Mouse (Mus musculus) forebrain, embryonic 14.5 days (tissue): ENCODE measurements around the gene Dyrk1a. TPM values are rescaled to one million over a fixed set of nuclear protein-coding genes. Genes with fewer than 3 reads are reported as not detected.

Source experiments
- ATAC-seq: fragments of 200-750 bp; cut with Nextera tagmentation; 2 replicates; pipeline ENCODE4 v1.8.0; 2017; ENCODE audit warnings: mild to moderate bottlenecking, moderate library complexity
- DNase-seq: peaks from one replicate; pipeline ENCODE4 v3.0.0-alpha.2; 2015; ENCODE audit warnings: low spot score
- H3K27ac ChIP-seq: fragments of 300-500 bp; sonication (generic); 2 replicates; pipeline ENCODE4 v1.5.1; 2014; ENCODE audit warnings: low read depth, mild to moderate bottlenecking, control low read depth, low read length, moderate library complexity
- H3K27me3 ChIP-seq: fragments of 300-500 bp; sonication (generic); replicated peaks from 2 replicates; pipeline ENCODE4 v1.6.1; 2014; ENCODE audit warnings: low read length, control low read depth, mixed read lengths; ENCODE audit not compliant: control insufficient read depth, insufficient read depth
- H3K36me3 ChIP-seq: fragments of 300-500 bp; sonication (generic); 2 replicates; pipeline ENCODE4 v1.6.1; 2014; ENCODE audit warnings: low read length, control low read depth; ENCODE audit not compliant: control insufficient read depth, insufficient read depth
- H3K4me1 ChIP-seq: fragments of 300-500 bp; sonication (generic); 2 replicates; pipeline ENCODE4 v1.6.1; 2014; ENCODE audit warnings: antibody characterized with exemption, low read length, control low read depth; ENCODE audit not compliant: control insufficient read depth, insufficient read depth
- H3K4me2 ChIP-seq: fragments of 300-500 bp; sonication (generic); 2 replicates; pipeline ENCODE4 v1.6.1; 2014; ENCODE audit warnings: mild to moderate bottlenecking, control low read depth, low read length
- H3K4me3 ChIP-seq: fragments of 300-500 bp; sonication (generic); 2 replicates; pipeline ENCODE4 v1.5.1; 2014; ENCODE audit warnings: low read depth, low read length, control low read depth
- H3K9ac ChIP-seq: fragments of 300-500 bp; sonication (generic); 2 replicates; pipeline ENCODE4 v1.6.1; 2014; ENCODE audit warnings: mild to moderate bottlenecking, low read length, control low read depth, moderate library complexity
- H3K9me3 ChIP-seq: fragments of 300-500 bp; sonication (generic); replicated peaks from 2 replicates; pipeline ENCODE4 v1.6.1; 2016; ENCODE audit warnings: low read length, control low read depth, mixed read lengths; ENCODE audit not compliant: control insufficient read depth
- WGBS: fragments of 180-500 bp; shearing (Covaris S2); extraction: QIAGEN DNeasy Blood & Tissue Kit; methylation state at CpG from one replicate; pipeline ENCODE4 v1.1.7; 2014; 5-methylcytosine and 5-hydroxymethylcytosine counted together
- polyA plus RNA-seq: library from polyadenylated mRNA; unstranded; fragments of >200 nt; fragmentation: Nextera tagmentation; extraction: Ambion mirVana; gene quantifications from 2 replicates; pipeline ENCODE4 v1.2.1, GENCODE M21; 2014

Dyrk1a gene
- polyA plus RNA-seq, 1 experiment from 2014 or later = 15.6 TPM

GRCm38 (mm10) chr16:94580844-94581405 is 11.1 kb downstream of the Dyrk1a start:
- H3K4me1 ChIP-seq = no peaks in the 10 kb centered on the region; the same call in 1 of the 2 replicates
- no peak overlapping the region for H3K27ac ChIP-seq
- no peak overlapping the region for H3K4me2 ChIP-seq
- DNase-seq = no peak
- no peaks in the 10 kb centered on the region for H3K36me3 ChIP-seq
- no peak for ATAC-seq
- no peak overlapping the region for H3K4me3 ChIP-seq
- H3K9ac ChIP-seq = no peak overlapping the region
- no peaks in the 10 kb centered on the region for H3K27me3 ChIP-seq
- 37% methylated on average over 7 of the region's 7 CpGs for WGBS
- no peaks in the 10 kb centered on the region for H3K9me3 ChIP-seq

- peaks cover 3% of the 10 kb centered on the region; the same call in 1 of the 2 replicates for H3K4me1 ChIP-seq
- H3K36me3 ChIP-seq = no peaks in the 10 kb centered on the region
- WGBS = 64% methylated on average over 7 of the region's 7 CpGs
- H3K4me2 ChIP-seq = no peak overlapping the region
- no peaks in the 10 kb centered on the region for H3K27me3 ChIP-seq
- DNase-seq (no peak), ATAC-seq (no peak)
- H3K9ac ChIP-seq = no peak overlapping the region
- no peak overlapping the region for H3K27ac ChIP-seq
- H3K4me3 ChIP-seq = no peak overlapping the region
- H3K9me3 ChIP-seq = no peaks in the 10 kb centered on the region
Observed at GRCm38 (mm10) chr16:94586349-94586990, 16.7 kb downstream of the Dyrk1a start.

GRCm38 (mm10) chr16:94587461-94587860 is 17.7 kb downstream of the Dyrk1a start:
- Histone ChIP-seq H3K4me1 (peaks cover 3% of the 10 kb centered on the region; the same call in 1 of the 2 replicates), H3K27me3 (no peaks in the 10 kb centered on the region), H3K27ac (no peak overlapping the region), H3K4me3 (no peak overlapping the region), H3K9ac (no peak overlapping the region), H3K4me2 (no peak overlapping the region), H3K36me3 (no peaks in the 10 kb centered on the region), H3K9me3 (no peaks in the 10 kb centered on the region)
- no peak for ATAC-seq
- 83% methylated on average over 4 of the region's 4 CpGs for WGBS
- DNase-seq = no peak

GRCm38 (mm10) chr16:94588171-94588570 is 18.4 kb downstream of the Dyrk1a start:
- H3K9ac ChIP-seq = no peak overlapping the region
- no peaks in the 10 kb centered on the region for H3K27me3 ChIP-seq
- H3K27ac ChIP-seq = no peak overlapping the region
- H3K9me3 ChIP-seq = no peaks in the 10 kb centered on the region
- H3K36me3 ChIP-seq = no peaks in the 10 kb centered on the region
- H3K4me3 ChIP-seq = no peak overlapping the region
- H3K4me1 ChIP-seq = peaks cover 3% of the 10 kb centered on the region; the same call in 1 of the 2 replicates
- DNase-seq (no peak), ATAC-seq (0 out of 2 replicates have a peak, but pooled peaks have one; percentile 34)
- WGBS = 78% methylated on average over 8 of the region's 8 CpGs
- no peak overlapping the region for H3K4me2 ChIP-seq

GRCm38 (mm10) chr16:94588974-94589373 is 19.2 kb downstream of the Dyrk1a start:
- no peak for DNase-seq
- 91% methylated on average over 6 of the region's 6 CpGs for WGBS

GRCm38 (mm10) chr16:94589648-94590047 is 19.8 kb downstream of the Dyrk1a start:
- 88% methylated on average over 1 of the region's 1 CpGs for WGBS
- H3K4me1 ChIP-seq = peaks cover 3% of the 10 kb centered on the region; the same call in 1 of the 2 replicates
- H3K36me3 ChIP-seq = no peaks in the 10 kb centered on the region
- H3K9me3 ChIP-seq = no peaks in the 10 kb centered on the region
- ATAC-seq (no peak), DNase-seq (no peak)
- H3K4me3 ChIP-seq = no peak overlapping the region
- no peak overlapping the region for H3K27ac ChIP-seq
- H3K4me2 ChIP-seq = no peak overlapping the region
- H3K27me3 ChIP-seq = no peaks in the 10 kb centered on the region
- H3K9ac ChIP-seq = no peak overlapping the region

More at GRCm38 (mm10) chr16:94588974-94589373, 19.2 kb downstream of the Dyrk1a start:
- H3K9ac ChIP-seq = no peak overlapping the region
- no peaks in the 10 kb centered on the region for H3K27me3 ChIP-seq
- no peak overlapping the region for H3K4me3 ChIP-seq
- peaks cover 3% of the 10 kb centered on the region; the same call in 1 of the 2 replicates for H3K4me1 ChIP-seq
- no peak overlapping the region for H3K27ac ChIP-seq
- no peaks in the 10 kb centered on the region for H3K9me3 ChIP-seq
- no peak overlapping the region for H3K4me2 ChIP-seq
- no peak for ATAC-seq
- H3K36me3 ChIP-seq = no peaks in the 10 kb centered on the region

- no peaks in the 10 kb centered on the region for H3K27me3 ChIP-seq
- H3K9me3 ChIP-seq = no peaks in the 10 kb centered on the region
- H3K27ac ChIP-seq = no peak overlapping the region
- ATAC-seq (no peak), DNase-seq (no peak)
- H3K4me1 ChIP-seq = peaks cover 3% of the 10 kb centered on the region; the same call in 1 of the 2 replicates
- H3K4me3 ChIP-seq = no peak overlapping the region
- H3K9ac ChIP-seq = no peak overlapping the region
- 90% methylated on average over 1 of the region's 1 CpGs for WGBS
- H3K36me3 ChIP-seq = no peaks in the 10 kb centered on the region
- no peak overlapping the region for H3K4me2 ChIP-seq
Observed at GRCm38 (mm10) chr16:94590214-94590613, 20.4 kb downstream of the Dyrk1a start.

- no peaks in the 10 kb centered on the region for H3K27me3 ChIP-seq
- no peaks in the 10 kb centered on the region for H3K36me3 ChIP-seq
- no peak overlapping the region for H3K4me2 ChIP-seq
- no peak overlapping the region for H3K27ac ChIP-seq
- no peak for DNase-seq
- ATAC-seq = no peak
- WGBS = 78% methylated on average over 8 of the region's 8 CpGs
- H3K9me3 ChIP-seq = no peaks in the 10 kb centered on the region
- H3K4me3 ChIP-seq = no peak overlapping the region
- peaks cover 3% of the 10 kb centered on the region; the same call in 1 of the 2 replicates for H3K4me1 ChIP-seq
- no peak overlapping the region for H3K9ac ChIP-seq
Observed at GRCm38 (mm10) chr16:94590977-94591376, 21.2 kb downstream of the Dyrk1a start.

- no peak for DNase-seq
- WGBS = 86% methylated on average over 3 of the region's 3 CpGs
- H3K4me1 ChIP-seq = peaks cover 3% of the 10 kb centered on the region; the same call in 1 of the 2 replicates
Observed at GRCm38 (mm10) chr16:94591536-94591935, 21.7 kb downstream of the Dyrk1a start.

More at GRCm38 (mm10) chr16:94591536-94591935, 21.7 kb downstream of the Dyrk1a start:
- H3K9ac ChIP-seq = no peak overlapping the region
- no peak overlapping the region for H3K27ac ChIP-seq
- no peaks in the 10 kb centered on the region for H3K27me3 ChIP-seq
- no peak overlapping the region for H3K4me2 ChIP-seq
- no peak overlapping the region for H3K4me3 ChIP-seq
- no peaks in the 10 kb centered on the region for H3K36me3 ChIP-seq
- ATAC-seq = no peak
- H3K9me3 ChIP-seq = no peaks in the 10 kb centered on the region
